Mouse (Mus musculus): ENCODE measurements around the gene Sema6c. TPM values are rescaled to one million over a fixed set of nuclear protein-coding genes. Genes with fewer than 3 reads are reported as not detected.

Gene Sema6c
- polyA plus RNA-seq, 1 experiment, result 8.5 TPM

DNA sequence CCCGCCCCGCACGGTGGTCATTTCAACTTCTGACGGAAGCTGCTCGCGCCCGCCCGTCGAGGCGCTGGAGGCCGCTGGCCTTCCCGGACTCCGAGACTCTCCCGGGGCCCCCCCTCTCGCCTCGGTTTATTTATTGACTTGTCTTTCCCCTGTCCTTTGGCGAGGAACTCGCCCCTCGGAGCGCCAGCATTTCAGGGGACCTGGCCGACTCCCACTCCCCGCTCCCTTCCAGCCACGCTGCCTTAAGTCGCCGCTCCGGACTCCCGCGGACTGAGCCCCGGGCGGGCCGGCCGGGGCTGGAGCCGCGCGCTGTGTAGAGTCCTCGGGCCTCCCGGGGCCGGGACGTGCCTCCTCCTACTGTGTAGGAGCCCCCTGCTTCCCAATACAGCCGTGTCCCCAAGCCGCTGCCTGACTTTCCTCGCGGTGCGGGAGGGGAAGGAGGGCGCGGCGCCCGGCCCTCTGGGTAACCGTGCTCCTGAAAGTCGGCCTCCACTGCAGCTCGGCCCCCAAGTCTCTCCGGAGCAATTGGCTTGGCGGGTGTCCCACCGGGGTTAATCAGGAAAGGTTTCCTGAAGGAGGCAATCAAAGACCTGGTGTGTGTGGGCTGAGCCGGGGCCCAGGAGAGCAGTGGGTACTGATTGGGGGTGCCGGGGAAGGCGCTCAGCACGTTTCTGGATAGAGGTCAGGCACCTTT is 13.1 kb downstream of the Sema6c start:
- DNase-seq, result peak; percentile 33
- H3K27me3 ChIP-seq (replicated peaks; ENCODE audit: control insufficient read depth, insufficient read depth, low read length), result no peaks in the 10 kb centered on the region; the same call in 1 of the 2 replicates
- peak overlapping the region; percentile 30 for H3K4me3 ChIP-seq (ENCODE audit: insufficient read depth, low read depth, low read length)
- H3K36me3 ChIP-seq (ENCODE audit: control insufficient read depth, insufficient read depth, low read length), result no peaks in the 10 kb centered on the region
- H3K4me1 ChIP-seq (ENCODE audit: control insufficient read depth, insufficient read depth, low read length), result peaks cover 3% of the 10 kb centered on the region; the same call in 1 of the 2 replicates
- 13% methylated on average over 57 of the region's 58 CpGs for WGBS
- no peak overlapping the region for H3K27ac ChIP-seq (ENCODE audit: insufficient read depth, low read depth, low read length)
- no peak for TF ChIP-seq POLR2A (IDR thresholded peaks at IDR 0.05; ENCODE audit: low read depth, low read length)
- no peak for TF ChIP-seq CTCF (conservative IDR thresholded peaks at IDR 0.05; ENCODE audit: insufficient read depth, insufficient read length, low read depth, low read length)

- WGBS, result 9% methylated on average over 16 of the region's 16 CpGs
- peak overlapping the region; percentile 20; the same call in 1 of the 2 replicates for H3K4me3 ChIP-seq (ENCODE audit: insufficient read depth, low read depth, low read length)
- no peaks in the 10 kb centered on the region for H3K36me3 ChIP-seq (ENCODE audit: control insufficient read depth, insufficient read depth, low read length)
- H3K27ac ChIP-seq (ENCODE audit: insufficient read depth, low read depth, low read length), result no peak overlapping the region
- H3K27me3 ChIP-seq (replicated peaks; ENCODE audit: control insufficient read depth, insufficient read depth, low read length), result no peaks in the 10 kb centered on the region; the same call in 1 of the 2 replicates
- peak; percentile 90 for TF ChIP-seq CTCF (conservative IDR thresholded peaks at IDR 0.05; ENCODE audit: insufficient read depth, insufficient read length, low read depth, low read length)
- TF ChIP-seq POLR2A (IDR thresholded peaks at IDR 0.05; ENCODE audit: low read depth, low read length), result no peak
- DNase-seq, result peak; percentile 89
- peaks cover 3% of the 10 kb centered on the region; the same call in 1 of the 2 replicates for H3K4me1 ChIP-seq (ENCODE audit: control insufficient read depth, insufficient read depth, low read length)
Observed at GRCm38 (mm10) chr3:95174011-95174592, 13.8 kb downstream of the Sema6c start.

DNA sequence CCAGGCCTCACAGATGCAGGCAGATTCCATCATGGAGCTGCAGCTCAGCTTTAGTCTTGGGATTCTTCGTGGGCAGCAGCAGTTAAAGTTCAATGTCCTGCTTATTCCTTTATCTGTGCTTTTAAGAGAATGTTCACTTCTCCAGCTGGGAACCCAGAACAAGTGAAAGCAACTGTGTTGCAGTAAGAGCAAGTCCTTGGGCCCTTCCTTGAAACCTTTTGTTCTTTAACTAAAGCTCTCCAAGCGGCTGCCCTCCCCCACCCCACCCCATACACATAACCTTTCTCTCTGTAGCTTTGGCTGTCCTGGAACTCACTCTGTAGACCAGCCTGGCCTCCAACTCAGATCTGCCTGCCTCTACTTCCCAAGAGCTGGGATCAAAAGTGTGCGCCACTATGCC is 16.2 kb downstream of the Sema6c start:
- H3K27me3 ChIP-seq (replicated peaks; ENCODE audit: control insufficient read depth, insufficient read depth, low read length), result no peaks in the 10 kb centered on the region; the same call in 1 of the 2 replicates
- H3K27ac ChIP-seq (ENCODE audit: insufficient read depth, low read depth, low read length), result no peak overlapping the region
- H3K4me1 ChIP-seq (ENCODE audit: control insufficient read depth, insufficient read depth, low read length), result peaks cover 3% of the 10 kb centered on the region; the same call in 1 of the 2 replicates
- no peak for TF ChIP-seq POLR2A (IDR thresholded peaks at IDR 0.05; ENCODE audit: low read depth, low read length)
- no peak for TF ChIP-seq CTCF (conservative IDR thresholded peaks at IDR 0.05; ENCODE audit: insufficient read depth, insufficient read length, low read depth, low read length)
- no peaks in the 10 kb centered on the region; the same call in 1 of the 2 replicates for H3K36me3 ChIP-seq (ENCODE audit: control insufficient read depth, insufficient read depth, low read length)
- DNase-seq, result no peak
- H3K4me3 ChIP-seq (ENCODE audit: insufficient read depth, low read depth, low read length), result no peak overlapping the region
- WGBS, result 80% methylated on average over 3 of the region's 3 CpGs

GRCm38 (mm10) chr3:95177583-95177982 is 17.3 kb downstream of the Sema6c start:
- Histone ChIP-seq H3K36me3 (ENCODE audit: control insufficient read depth, insufficient read depth, low read length) (no peaks in the 10 kb centered on the region; the same call in none of the 2 replicates), H3K27me3 (replicated peaks; ENCODE audit: control insufficient read depth, insufficient read depth, low read length) (no peaks in the 10 kb centered on the region; the same call in 1 of the 2 replicates), H3K27ac (ENCODE audit: insufficient read depth, low read depth, low read length) (no peak overlapping the region), H3K4me3 (ENCODE audit: insufficient read depth, low read depth, low read length) (no peak overlapping the region), H3K4me1 (ENCODE audit: control insufficient read depth, insufficient read depth, low read length) (peaks cover 3% of the 10 kb centered on the region; the same call in 1 of the 2 replicates)
- no peak for DNase-seq
- no peak for TF ChIP-seq CTCF (conservative IDR thresholded peaks at IDR 0.05; ENCODE audit: insufficient read depth, insufficient read length, low read depth, low read length)
- TF ChIP-seq POLR2A (IDR thresholded peaks at IDR 0.05; ENCODE audit: low read depth, low read length), result no peak
- WGBS, result 71% methylated on average over 6 of the region's 6 CpGs

DNA sequence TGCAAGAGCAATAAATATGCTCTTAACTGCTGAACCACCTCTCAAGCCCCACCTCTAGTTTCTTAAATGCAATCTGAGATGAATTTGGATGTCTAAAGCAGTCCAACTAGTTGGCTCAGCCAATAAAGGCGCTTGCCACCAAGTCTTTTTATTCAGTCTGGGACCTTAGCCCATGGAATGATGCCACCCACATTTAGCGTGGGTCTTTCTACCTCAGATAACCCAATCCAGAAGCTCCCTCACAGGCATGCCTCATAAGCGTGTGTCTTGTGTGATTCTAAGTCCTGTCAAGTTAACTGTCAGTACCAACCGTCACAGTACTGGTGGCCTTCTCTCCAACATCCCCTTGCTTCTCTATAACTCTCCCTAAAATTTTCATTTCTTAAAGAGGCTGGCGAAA is 18.7 kb downstream of the Sema6c start:
- DNase-seq, result no peak
- Histone ChIP-seq H3K36me3 (ENCODE audit: control insufficient read depth, insufficient read depth, low read length) (no peaks in the 10 kb centered on the region; the same call in none of the 2 replicates), H3K4me3 (ENCODE audit: insufficient read depth, low read depth, low read length) (no peak overlapping the region), H3K27me3 (replicated peaks; ENCODE audit: control insufficient read depth, insufficient read depth, low read length) (no peaks in the 10 kb centered on the region), H3K4me1 (ENCODE audit: control insufficient read depth, insufficient read depth, low read length) (peaks cover 2% of the 10 kb centered on the region; the same call in 1 of the 2 replicates), H3K27ac (ENCODE audit: insufficient read depth, low read depth, low read length) (no peak overlapping the region)
- WGBS, result 92% methylated on average over 5 of the region's 5 CpGs
- TF ChIP-seq CTCF (conservative IDR thresholded peaks at IDR 0.05; ENCODE audit: insufficient read depth, insufficient read length, low read depth, low read length), result no peak
- no peak for TF ChIP-seq POLR2A (IDR thresholded peaks at IDR 0.05; ENCODE audit: low read depth, low read length)

DNA sequence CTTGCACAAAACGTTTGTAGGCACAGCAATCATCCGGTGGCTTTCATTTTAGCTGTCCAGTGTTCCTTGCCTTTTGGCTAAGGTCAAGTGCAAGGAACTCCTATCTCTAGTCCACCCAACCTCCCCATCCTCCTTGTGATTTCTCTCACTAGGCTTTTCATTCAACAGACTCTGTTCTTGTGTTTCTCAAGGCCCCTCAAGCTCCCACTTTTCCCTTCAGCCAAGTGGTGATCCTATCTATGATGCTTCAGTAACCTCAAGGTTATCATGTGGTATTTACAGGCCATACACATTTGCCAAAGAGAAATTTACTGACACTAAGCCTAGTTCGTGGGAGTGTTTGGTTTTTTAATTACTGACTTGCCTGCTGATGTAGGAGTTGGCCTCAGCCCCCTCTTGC is 19.6 kb downstream of the Sema6c start:
- DNase-seq, result no peak
- WGBS, result 31% methylated on average over 3 of the region's 3 CpGs
- Histone ChIP-seq H3K36me3 (ENCODE audit: control insufficient read depth, insufficient read depth, low read length) (no peaks in the 10 kb centered on the region; the same call in none of the 2 replicates), H3K4me1 (ENCODE audit: control insufficient read depth, insufficient read depth, low read length) (no peaks in the 10 kb centered on the region), H3K4me3 (ENCODE audit: insufficient read depth, low read depth, low read length) (no peak overlapping the region), H3K27me3 (replicated peaks; ENCODE audit: control insufficient read depth, insufficient read depth, low read length) (no peaks in the 10 kb centered on the region), H3K27ac (ENCODE audit: insufficient read depth, low read depth, low read length) (no peak overlapping the region)
- no peak for TF ChIP-seq POLR2A (IDR thresholded peaks at IDR 0.05; ENCODE audit: low read depth, low read length)
- no peak for TF ChIP-seq CTCF (conservative IDR thresholded peaks at IDR 0.05; ENCODE audit: insufficient read depth, insufficient read length, low read depth, low read length)

DNA sequence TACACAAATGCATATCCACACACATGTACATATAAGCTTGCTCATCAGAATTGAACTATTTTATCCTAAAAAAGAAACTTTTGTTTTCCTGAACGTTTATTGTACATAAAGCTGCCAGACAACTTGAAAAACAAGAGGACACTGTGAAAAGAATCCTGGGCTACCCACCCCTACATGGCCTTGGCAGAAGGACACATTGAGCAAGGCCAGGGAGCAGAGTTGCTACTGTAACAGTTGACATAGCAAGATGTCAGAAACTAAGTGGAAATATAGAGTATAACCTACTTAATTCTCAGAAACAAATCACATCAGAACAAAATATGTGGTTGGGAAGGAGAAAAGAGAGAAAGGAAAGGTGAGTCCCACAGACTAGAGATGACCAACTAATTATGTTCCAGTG is 21.6 kb downstream of the Sema6c start:
- Histone ChIP-seq H3K27me3 (replicated peaks; ENCODE audit: control insufficient read depth, insufficient read depth, low read length) (no peaks in the 10 kb centered on the region), H3K4me3 (ENCODE audit: insufficient read depth, low read depth, low read length) (no peak overlapping the region), H3K27ac (ENCODE audit: insufficient read depth, low read depth, low read length) (no peak overlapping the region), H3K4me1 (ENCODE audit: control insufficient read depth, insufficient read depth, low read length) (no peaks in the 10 kb centered on the region), H3K36me3 (ENCODE audit: control insufficient read depth, insufficient read depth, low read length) (no peaks in the 10 kb centered on the region; the same call in none of the 2 replicates)
- no peak for DNase-seq
- WGBS, result 60% methylated on average over 1 of the region's 1 CpGs
- TF ChIP-seq POLR2A (IDR thresholded peaks at IDR 0.05; ENCODE audit: low read depth, low read length), result no peak
- no peak for TF ChIP-seq CTCF (conservative IDR thresholded peaks at IDR 0.05; ENCODE audit: insufficient read depth, insufficient read length, low read depth, low read length)
